Mouse (Mus musculus) lung, adult 2 months (tissue): ENCODE measurements at regions not wholly inside any gene's neighbourhood (a gene's known extent, or its start where the extent isn't known, plus 50 kb on each side); places are given as distances from the start of the nearest gene placed in this dataset.

ENCODE experiments used
- CTCF ChIP-seq: fragments of 200-500 bp; IDR thresholded peaks from 2 replicates; pipeline ENCODE4 v1.5.1; 2011; ENCODE audit warnings: mild to moderate bottlenecking, low read length, control low read depth; ENCODE audit not compliant: insufficient read depth
- POLR2A ChIP-seq: fragments of 200-500 bp; IDR thresholded peaks from 2 replicates; pipeline ENCODE4 v1.6.1; 2011; ENCODE audit warnings: low read depth, mild to moderate bottlenecking, control low read depth, low read length, borderline replicate concordance; ENCODE audit errors: extremely low read depth

DNA sequence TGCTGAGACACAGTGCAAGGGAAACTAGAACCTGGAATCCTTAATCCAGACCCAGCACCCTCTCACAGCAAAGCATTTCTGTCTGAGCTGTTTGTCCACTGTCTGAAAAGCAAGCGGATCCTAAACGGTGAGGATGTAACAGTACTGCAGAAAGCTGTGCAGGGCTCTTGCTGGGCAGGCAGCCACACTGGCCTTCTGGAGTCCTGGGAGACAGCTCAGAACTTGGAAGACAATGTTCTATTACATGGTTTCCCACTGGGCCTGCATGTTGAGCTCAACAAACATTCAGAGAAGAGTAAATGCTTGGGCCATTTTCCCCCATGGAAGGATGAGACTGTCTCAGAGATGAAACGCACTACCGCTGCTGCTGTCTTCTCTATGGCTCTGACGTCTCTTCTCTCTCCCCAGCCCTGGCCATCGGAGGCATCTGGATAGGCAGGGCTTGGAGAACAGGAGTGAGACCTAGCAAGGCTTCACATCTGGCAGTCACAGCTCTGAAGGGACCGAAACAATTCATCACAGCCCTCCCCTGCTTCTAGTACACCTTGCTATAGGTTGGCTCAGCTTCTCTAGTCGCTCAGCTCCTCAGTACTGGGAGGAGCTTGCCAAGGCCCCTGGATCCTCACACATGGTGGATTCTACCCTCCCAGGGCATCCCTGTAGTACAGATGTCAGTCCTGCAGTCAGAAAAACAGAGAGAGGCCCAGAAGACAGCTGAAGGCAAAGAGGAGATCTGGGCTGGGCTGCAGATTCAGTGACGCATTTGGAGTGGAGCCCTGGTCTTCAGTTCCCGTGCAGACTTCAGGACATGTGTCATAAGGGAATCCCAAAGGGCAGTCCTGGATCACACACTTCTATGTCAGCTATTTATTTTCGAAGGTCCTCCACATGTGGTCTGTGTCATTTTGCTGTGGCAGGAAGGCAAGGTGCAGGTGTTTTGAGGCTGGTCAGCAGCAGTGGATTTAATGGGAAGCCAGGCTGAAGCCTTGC, 171.7 kb downstream of the Trim29 start:
- no peak for TF ChIP-seq CTCF
- no peak for TF ChIP-seq POLR2A
